Mouse (Mus musculus) kidney, adult 18-20 months (tissue): Measurements from ENCODE around the gene Slc2a1.

Source experiments
- DNase-seq: peaks from one replicate; pipeline ENCODE4 v3.0.0; 2021

Gene Slc2a1

DNA sequence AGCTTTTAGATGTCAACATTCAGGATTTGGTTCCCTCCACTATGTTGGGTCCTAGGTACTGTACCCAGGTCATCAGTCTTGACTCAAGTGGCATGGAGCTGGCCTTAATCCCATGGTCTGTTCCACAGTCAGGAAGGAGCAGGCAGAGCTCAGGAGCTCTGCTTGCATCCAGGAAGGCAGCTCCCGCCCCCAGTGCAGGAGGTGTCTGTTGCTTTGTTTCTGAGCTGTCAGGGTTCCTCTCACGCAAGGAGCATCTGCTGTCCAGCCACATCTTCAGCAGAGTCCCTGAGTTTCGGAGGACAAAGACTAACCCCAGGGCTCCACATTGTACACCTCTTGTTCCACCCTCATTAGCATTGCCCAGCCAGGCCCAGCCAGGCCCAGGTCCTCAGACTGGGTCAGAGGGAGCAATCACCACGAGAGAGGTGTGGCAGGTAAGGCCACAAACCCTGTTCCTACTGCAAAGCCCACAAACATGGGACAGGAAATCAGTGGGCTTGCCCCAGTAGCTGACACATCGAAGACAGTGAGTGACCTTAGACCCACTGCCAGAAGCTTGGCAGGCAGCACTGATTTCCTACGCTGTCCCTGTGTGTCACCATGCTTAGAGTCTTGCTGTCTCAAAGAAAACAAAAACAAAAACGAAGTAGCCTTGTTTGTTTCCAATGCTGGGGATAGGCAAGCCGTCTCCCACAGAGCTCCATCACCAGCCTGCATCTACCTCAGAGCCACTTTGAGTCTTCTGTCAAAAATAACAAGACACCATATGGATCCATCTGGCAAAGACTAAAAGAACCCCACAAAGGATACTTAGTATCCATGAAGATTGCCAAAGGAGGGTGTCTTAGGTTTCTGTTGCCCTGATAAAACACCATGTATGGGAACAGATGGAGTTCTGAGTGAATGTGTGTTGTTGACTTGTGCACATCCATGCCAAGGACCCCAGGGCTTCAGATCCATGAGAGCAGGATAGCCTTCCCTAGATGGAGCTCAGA is 10.0 kb upstream of the Slc2a1 start:
- no peak for DNase-seq

- DNase-seq = no peak
These were observed 7.1 kb upstream of the Slc2a1 start for GRCm38 (mm10) chr4:119101392-119101791.

GRCm38 (mm10) chr4:119102350-119103126 is 6.0 kb upstream of the Slc2a1 start:
- no peak for DNase-seq

GRCm38 (mm10) chr4:119104847-119105246 is 3.7 kb upstream of the Slc2a1 start:
- DNase-seq = no peak

DNA sequence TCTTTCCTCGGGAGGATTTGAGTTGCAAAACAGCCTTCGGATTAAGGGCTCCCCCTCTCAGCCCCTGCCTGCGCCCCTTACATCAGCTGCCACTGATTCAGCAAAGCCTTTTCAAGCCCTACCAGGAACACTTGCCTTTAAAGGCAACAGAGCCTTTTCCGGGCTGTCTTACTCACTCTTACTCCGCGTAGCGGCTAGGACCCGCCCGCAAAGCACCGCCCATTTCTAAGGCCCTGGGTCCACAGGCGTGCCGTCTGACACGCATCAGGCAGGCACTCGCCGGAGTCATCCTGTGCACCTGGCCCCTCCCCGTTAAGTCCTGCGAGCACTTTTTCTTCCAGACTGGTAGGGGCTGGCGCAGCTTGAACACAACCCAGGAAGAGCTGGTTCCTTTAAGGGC is 2.8 kb upstream of the Slc2a1 start:
- DNase-seq = peak; percentile 80

- DNase-seq = no peak
These were observed 644 bp upstream of the Slc2a1 start for GRCm38 (mm10) chr4:119107867-119108266.

GRCm38 (mm10) chr4:119109640-119110039 is 1.1 kb downstream of the Slc2a1 start:
- DNase-seq = no peak

DNA sequence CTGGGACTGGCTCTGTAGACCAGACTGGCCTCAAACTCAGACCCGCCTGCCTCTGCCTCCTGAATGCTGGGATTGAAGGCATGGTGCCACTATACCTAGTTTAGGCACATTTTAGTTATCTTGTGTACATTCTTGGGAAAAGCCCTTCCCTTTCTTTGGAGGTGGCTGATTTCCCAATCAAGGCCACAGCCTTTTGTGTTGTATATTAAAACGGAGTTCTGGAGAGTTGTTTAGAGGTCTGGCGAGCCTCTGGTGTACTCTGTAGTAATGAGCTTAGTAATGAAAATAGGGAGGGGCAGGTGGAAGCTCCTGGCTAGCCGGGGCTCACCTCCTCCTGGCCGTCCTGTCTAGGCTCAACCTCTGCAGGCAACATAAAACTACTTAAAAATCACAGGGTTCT is 2.0 kb downstream of the Slc2a1 start:
- DNase-seq = no peak

- no peak for DNase-seq
These were observed 2.9 kb downstream of the Slc2a1 start for GRCm38 (mm10) chr4:119111410-119111809.

GRCm38 (mm10) chr4:119112256-119112885 is 3.9 kb downstream of the Slc2a1 start:
- no peak for DNase-seq

DNA sequence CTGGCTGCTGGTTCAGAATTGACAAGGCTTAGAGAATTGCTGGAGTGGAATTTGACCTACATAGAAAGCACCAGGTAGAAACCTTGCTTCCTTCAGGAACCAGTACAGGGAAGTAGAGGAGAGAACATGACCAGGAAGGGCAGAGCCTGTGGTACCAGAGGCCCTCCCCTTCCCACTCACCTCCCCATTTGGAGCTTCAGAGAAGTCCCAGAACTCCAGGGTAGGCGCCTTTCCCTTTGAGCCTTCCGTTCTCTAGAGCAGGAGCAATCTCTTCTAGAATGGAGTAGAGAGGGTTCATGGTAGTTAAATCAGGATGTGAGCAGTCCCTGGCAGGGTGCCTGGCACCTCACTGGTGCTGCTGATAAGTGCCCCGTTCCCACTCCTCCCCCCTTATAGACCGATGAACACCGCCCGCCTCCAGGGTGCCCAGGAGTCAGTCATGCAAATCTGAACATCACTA is 7.1 kb downstream of the Slc2a1 start:
- DNase-seq = peak; percentile 62

- no peak for DNase-seq
These were observed 7.8 kb downstream of the Slc2a1 start for GRCm38 (mm10) chr4:119116336-119116735.

DNA sequence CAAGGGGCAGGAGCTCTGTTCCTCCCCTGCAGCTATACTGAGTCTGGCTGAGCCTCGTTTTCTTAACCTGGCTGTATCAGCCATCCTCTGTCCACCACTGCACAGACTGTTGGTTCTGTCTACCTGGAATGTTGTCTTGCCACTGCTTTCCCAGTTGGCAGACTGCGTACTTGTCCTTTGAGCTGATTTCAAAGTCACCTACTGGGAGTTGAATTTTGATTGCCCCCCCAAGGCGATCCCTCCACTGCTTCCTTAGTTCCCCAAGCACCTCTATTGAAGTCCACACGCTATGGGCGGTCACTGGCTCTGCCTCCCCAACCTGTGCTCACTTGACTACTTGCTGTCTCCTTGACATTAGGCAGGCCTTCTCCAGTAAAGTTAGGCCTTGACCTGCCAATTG is 9.1 kb downstream of the Slc2a1 start:
- peak; percentile 58 for DNase-seq

GRCm38 (mm10) chr4:119118659-119119077 is 10.2 kb downstream of the Slc2a1 start:
- DNase-seq = no peak

GRCm38 (mm10) chr4:119119354-119119753 is 10.8 kb downstream of the Slc2a1 start:
- no peak for DNase-seq

DNA sequence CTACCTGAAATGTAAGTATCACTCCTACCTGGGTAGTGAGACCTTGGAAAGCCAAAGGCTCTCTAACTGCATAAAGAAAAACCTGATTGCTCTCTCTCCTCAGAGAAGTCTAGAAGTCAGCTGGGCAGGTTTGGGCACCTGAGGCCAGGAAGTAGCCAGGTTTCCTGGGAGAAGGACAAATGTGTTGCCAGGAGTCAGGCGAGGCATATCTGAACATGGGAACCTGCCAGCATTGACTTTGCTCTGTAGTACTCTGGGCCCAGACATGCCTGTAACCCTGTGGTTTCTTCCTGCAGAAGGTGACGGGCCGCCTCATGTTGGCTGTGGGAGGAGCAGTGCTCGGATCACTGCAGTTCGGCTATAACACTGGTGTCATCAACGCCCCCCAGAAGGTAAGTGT is 11.6 kb downstream of the Slc2a1 start:
- DNase-seq = no peak

GRCm38 (mm10) chr4:119121249-119121648 is 12.7 kb downstream of the Slc2a1 start:
- DNase-seq = peak; percentile 87

DNA sequence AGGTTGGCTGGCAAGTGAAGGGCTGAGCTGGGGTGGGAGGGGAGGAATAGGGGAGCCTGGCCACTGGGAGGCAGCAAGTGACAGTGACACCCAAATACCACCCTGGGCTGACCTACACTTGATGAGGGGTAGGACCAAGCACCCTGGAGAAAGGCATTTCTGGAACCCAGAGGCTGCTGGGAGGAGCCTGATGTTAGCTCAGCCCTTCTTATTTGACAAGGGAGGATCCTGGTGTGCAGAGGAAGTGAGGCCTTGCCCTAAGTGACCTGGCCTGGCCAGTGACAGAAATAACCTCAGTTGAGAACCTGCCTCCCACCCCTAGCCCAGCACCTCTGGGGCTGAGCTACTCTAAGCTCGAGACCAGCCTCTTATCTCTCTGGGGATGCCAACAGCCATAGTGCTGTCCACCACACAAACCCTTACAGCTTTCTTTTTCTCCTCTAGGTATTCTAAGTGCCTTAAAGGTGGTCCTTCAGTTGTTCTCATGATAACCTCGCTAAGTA is 16.3 kb downstream of the Slc2a1 start:
- DNase-seq = no peak

DNA sequence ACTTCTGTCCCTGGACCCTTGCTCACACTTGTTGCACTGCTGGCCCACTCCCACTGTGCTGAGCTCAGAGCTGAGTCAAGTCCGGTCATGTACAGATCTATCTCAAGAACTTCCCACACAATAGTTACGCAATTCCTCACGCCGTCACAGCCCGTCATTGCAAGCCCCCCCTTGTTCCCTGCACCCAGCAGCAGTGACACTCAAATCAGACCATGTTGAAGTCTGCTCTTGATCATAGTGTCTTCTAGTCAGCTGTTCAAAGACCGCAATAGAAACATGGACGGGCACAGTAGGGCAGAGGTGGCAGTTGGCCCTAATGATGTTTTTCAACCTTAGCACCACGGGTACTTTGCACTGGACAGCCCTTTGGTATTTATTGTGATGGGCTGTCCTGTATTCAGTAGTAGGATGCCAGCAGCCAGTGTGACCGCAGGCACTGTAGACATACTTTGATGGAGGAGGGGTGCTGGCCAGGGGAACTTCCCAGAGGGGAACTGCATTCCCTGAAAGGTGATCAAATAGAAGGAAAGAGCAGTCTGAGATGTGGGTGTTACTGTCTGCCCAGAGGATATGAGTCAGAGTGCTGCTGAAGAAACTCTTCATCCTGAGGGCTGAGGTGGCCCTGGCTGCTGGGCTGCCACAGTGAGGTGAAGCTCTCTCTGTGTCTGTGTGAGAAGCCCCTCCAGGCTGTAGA is 17.2 kb downstream of the Slc2a1 start:
- no peak for DNase-seq

- no peak for DNase-seq
These were observed 18.7 kb downstream of the Slc2a1 start for GRCm38 (mm10) chr4:119127229-119127628.

GRCm38 (mm10) chr4:119128547-119128946 is 20.0 kb downstream of the Slc2a1 start:
- DNase-seq = no peak

DNA sequence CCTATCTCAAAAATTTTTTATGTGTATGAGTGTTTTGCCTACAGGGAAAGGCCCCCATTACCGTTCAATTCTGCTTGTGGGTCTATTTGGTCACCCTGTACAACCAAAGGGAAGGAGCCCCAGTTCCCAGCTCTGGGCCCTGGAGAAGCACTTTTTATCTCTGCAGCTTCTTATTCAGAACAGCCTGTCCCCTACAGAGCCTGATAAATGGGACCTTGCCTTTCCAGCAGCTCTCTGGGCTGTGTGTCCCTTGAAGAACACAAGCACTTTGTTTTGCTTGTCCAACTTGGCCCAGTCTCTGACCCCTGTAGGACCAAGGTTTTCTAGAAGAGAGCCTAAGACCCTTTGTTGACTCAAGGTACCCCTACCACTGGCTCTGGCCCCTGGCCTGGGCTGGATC is 20.6 kb downstream of the Slc2a1 start:
- no peak for DNase-seq
